Mouse (Mus musculus) CH12.LX (cell line): ENCODE data around the gene Prpf39. TPM values are rescaled to one million over a fixed set of nuclear protein-coding genes. Genes with fewer than 3 reads are reported as not detected.

Experiments used
- DNase-seq: peaks from one replicate; pipeline ENCODE4 v3.0.0-alpha.2; 2013; ENCODE audit errors: extremely low read depth
- H3K27ac ChIP-seq: 2 replicates; pipeline ENCODE4 v1.5.1; 2012; ENCODE audit warnings: low read depth, mild to moderate bottlenecking, control low read depth, moderate library complexity; ENCODE audit not compliant: insufficient read depth
- H3K27me3 ChIP-seq: replicated peaks from 2 replicates; pipeline ENCODE3; 2012; ENCODE audit warnings: inconsistent platforms
- H3K36me3 ChIP-seq, 2 experiments: replicated peaks in 1 of 2; 2 replicates each; pipeline versions ENCODE3 to v1.6.1; 2012; ENCODE audit warnings: inconsistent platforms in 1 of 2, low read length in 1 of 2, mild to moderate bottlenecking in 1 of 2, mixed read lengths in 1 of 2, moderate library complexity in 1 of 2; ENCODE audit not compliant: control insufficient read depth in 1 of 2, insufficient read depth in 1 of 2
- H3K4me1 ChIP-seq, 2 experiments: 2 replicates each; pipeline ENCODE4 v1.6.1; 2012; ENCODE audit warnings: inconsistent platforms in 1 of 2, moderate library complexity in 1 of 2; ENCODE audit not compliant: insufficient read depth in 2 of 2, control insufficient read depth in 1 of 2
- H3K4me2 ChIP-seq: 2 replicates; pipeline ENCODE4 v1.6.1; 2012; ENCODE audit warnings: low read depth, mild to moderate bottlenecking, control low read depth; ENCODE audit not compliant: poor library complexity, insufficient read depth, severe bottlenecking
- H3K4me3 ChIP-seq, 3 experiments: fragments of 150-350 bp in 1 of 3; sonication (generic) in 1 of 3; replicated peaks in 1 of 3; 2 replicates each; pipeline versions ENCODE3 to v1.5.1; 2011 to 2012; ENCODE audit warnings: low read depth in 2 of 3, low read length in 2 of 3, mild to moderate bottlenecking in 2 of 3, moderate library complexity in 2 of 3, control low read depth in 1 of 3, improper control_type of control experiment in 1 of 3, inconsistent platforms in 1 of 3, mixed read lengths in 1 of 3; ENCODE audit not compliant: poor library complexity in 1 of 3
- H3K79me2 ChIP-seq: replicated peaks from 2 replicates; pipeline ENCODE4 v1.6.1; 2012; ENCODE audit warnings: mild to moderate bottlenecking, moderate library complexity; ENCODE audit not compliant: control insufficient read depth, poor library complexity, insufficient read depth, severe bottlenecking; ENCODE audit errors: extremely low read depth
- H3K9ac ChIP-seq: 2 replicates; pipeline ENCODE4 v1.6.1; 2012; ENCODE audit warnings: low read depth, mild to moderate bottlenecking, control low read depth, moderate library complexity; ENCODE audit not compliant: insufficient read depth
- H3K9me3 ChIP-seq: replicated peaks from 2 replicates; pipeline ENCODE3; 2012; ENCODE audit warnings: low read length, inconsistent platforms, mixed read lengths
- BHLHE40 ChIP-seq: IDR thresholded peaks from 2 replicates; pipeline ENCODE4 v1.6.1; 2011; ENCODE audit warnings: mild to moderate bottlenecking, low read depth, low read length, improper control_type of control experiment
- CHD1 ChIP-seq: IDR thresholded peaks from 2 replicates; pipeline ENCODE4 v1.6.1; 2012; ENCODE audit warnings: low read depth, low read length, improper control_type of control experiment, inconsistent platforms
- E2F4 ChIP-seq: IDR thresholded peaks from 2 replicates; pipeline ENCODE4 v1.6.1; 2011; ENCODE audit warnings: low read depth, low read length, improper control_type of control experiment; ENCODE audit not compliant: insufficient replicate concordance
- ETS1 ChIP-seq: conservative IDR thresholded peaks from 2 replicates; pipeline ENCODE4 v1.6.1; 2012; ENCODE audit warnings: low read depth, mild to moderate bottlenecking, inconsistent platforms, low read length, improper control_type of control experiment, moderate library complexity
- GABPA ChIP-seq: IDR thresholded peaks from 2 replicates; pipeline ENCODE4 v1.6.1; 2012; ENCODE audit warnings: low read depth, low read length, improper control_type of control experiment, inconsistent platforms; ENCODE audit not compliant: insufficient replicate concordance
- HCFC1 ChIP-seq: IDR thresholded peaks from 2 replicates; pipeline ENCODE4 v1.6.1; 2012; ENCODE audit warnings: low read depth, mild to moderate bottlenecking, inconsistent platforms, low read length, improper control_type of control experiment
- JUND ChIP-seq: conservative IDR thresholded peaks from 2 replicates; pipeline ENCODE4 v1.6.1; 2011; ENCODE audit warnings: low read depth, low read length, improper control_type of control experiment
- KAT2A ChIP-seq: IDR thresholded peaks from 2 replicates; pipeline ENCODE4 v1.6.1; 2012; ENCODE audit warnings: low read length, improper control_type of control experiment, inconsistent platforms; ENCODE audit not compliant: insufficient replicate concordance
- MAFK ChIP-seq: IDR thresholded peaks from 2 replicates; pipeline ENCODE4 v1.6.1; 2011; ENCODE audit warnings: low read length, improper control_type of control experiment; ENCODE audit not compliant: insufficient replicate concordance
- MYC ChIP-seq: IDR thresholded peaks from 2 replicates; pipeline ENCODE4 v1.6.1; 2011; ENCODE audit warnings: low read depth, mild to moderate bottlenecking, improper control_type of control experiment, low read length
- RCOR1 ChIP-seq: conservative IDR thresholded peaks from 2 replicates; pipeline ENCODE4 v1.6.1; 2012; ENCODE audit warnings: low read depth, mild to moderate bottlenecking, inconsistent platforms, low read length, improper control_type of control experiment
- SIN3A ChIP-seq: IDR thresholded peaks from 2 replicates; pipeline ENCODE4 v1.6.1; 2012; ENCODE audit warnings: low read length, improper control_type of control experiment, inconsistent platforms
- TCF12 ChIP-seq: IDR thresholded peaks from 2 replicates; pipeline ENCODE4 v1.6.1; 2014; ENCODE audit warnings: low read depth, mild to moderate bottlenecking, inconsistent platforms, low read length, improper control_type of control experiment
- USF1 ChIP-seq: IDR thresholded peaks from 2 replicates; pipeline ENCODE4 v1.6.1; 2014; ENCODE audit warnings: low read depth, mild to moderate bottlenecking, inconsistent platforms, low read length, improper control_type of control experiment
- USF2 ChIP-seq: conservative IDR thresholded peaks from 2 replicates; pipeline ENCODE4 v1.6.1; 2011; ENCODE audit warnings: low read depth, low read length, improper control_type of control experiment
- ZC3H11A ChIP-seq: IDR thresholded peaks from 2 replicates; pipeline ENCODE4 v1.6.1; 2012; ENCODE audit warnings: low read depth, mild to moderate bottlenecking, inconsistent platforms, low read length, improper control_type of control experiment
- ZKSCAN1 ChIP-seq: IDR thresholded peaks from 2 replicates; pipeline ENCODE4 v1.6.1; 2012; ENCODE audit warnings: low read depth, inconsistent platforms, low read length, improper control_type of control experiment, borderline replicate concordance
- ZNF384 ChIP-seq: IDR thresholded peaks from 2 replicates; pipeline ENCODE4 v1.6.1; 2012; ENCODE audit warnings: low read depth, low read length, improper control_type of control experiment, inconsistent platforms
- dilution Hi-C: fragments of 300-500 bp; cut with MboI; formaldehyde crosslinking; loops from 2 replicates; pipeline ENCODE4 v1.14.3; 2020; ENCODE audit warnings: low sequenced_read_pairs; ENCODE audit not compliant: extremely low pct_unique_long_range_greater_than_20kb, extremely low pct_ligation_motif_present
- in situ Hi-C: fragments of 300-500 bp; cut with MboI; formaldehyde crosslinking; loops from 3 replicates; pipeline ENCODE4 v1.14.3; 2019; ENCODE audit warnings: low sequenced_read_pairs, low pct_ligation_motif_present, low pct_unique_long_range_greater_than_20kb, mixed read lengths
- polyA plus RNA-seq: library from polyadenylated mRNA; unstranded; fragments of >175 nt; gene quantifications from 2 replicates; pipeline ENCODE4 v1.2.1, GENCODE M21; 2012; ENCODE audit warnings: low read depth; ENCODE audit not compliant: insufficient read length
- total RNA-seq, 2 experiments: library from RNA; depleted of rRNA; stranded (reverse); fragments of 300-350 nt in 1 of 2; fragments of >200 nt in 1 of 2; gene quantifications; 2 replicates each; pipeline ENCODE4 v1.2.3; 2012 to 2014

Gene Prpf39
- total and polyA plus RNA-seq, 3 experiments: 15.3 to 34.9 (median 29.6) TPM

- no peak for TF ChIP-seq USF1
These were observed 39.1 kb downstream of the Prpf39 start, which contains the start of gene Fancm (continued) for GRCm38 (mm10) chr12:65075085-65075732.

GRCm38 (mm10) chr12:65075733-65076310 is 39.7 kb downstream of the Prpf39 start:
- DNase-seq: no peak
- H3K36me3 ChIP-seq: peaks cover 7 to 23% of the 10 kb centered on the region in 2 experiments
- H3K9me3 ChIP-seq: no peaks in the 10 kb centered on the region
- peaks cover 4 to 24% of the 10 kb centered on the region in 2 experiments; a peak in 3 of 4 replicates for H3K4me1 ChIP-seq
- TF ChIP-seq HCFC1 (no peak), KAT2A (no peak), ZKSCAN1 (no peak), CHD1 (no peak), USF1 (no peak), JUND (no peak), ZNF384 (no peak), MAFK (no peak), E2F4 (no peak), ETS1 (no peak), USF2 (no peak), SIN3A (no peak), TCF12 (no peak), GABPA (no peak), MYC (no peak), BHLHE40 (no peak)
- peak overlapping the region; percentile 87 to 94 (median 92) for H3K4me3 ChIP-seq
- in situ Hi-C loops (no loop called here), dilution Hi-C loops (no loop called here)
- peak overlapping the region; percentile 86 for H3K9ac ChIP-seq
- peak overlapping the region; percentile 57 for H3K4me2 ChIP-seq
- peak overlapping the region; percentile 55 for H3K27ac ChIP-seq
- H3K27me3 ChIP-seq: no peaks in the 10 kb centered on the region
- peaks cover 43% of the 10 kb centered on the region for H3K79me2 ChIP-seq

- Histone ChIP-seq H3K27ac (no peak overlapping the region), H3K4me3 (peak overlapping the region; percentile 1 to 92 (median 39))
- no peak for DNase-seq
These were observed 40.8 kb downstream of the Prpf39 start for GRCm38 (mm10) chr12:65076906-65077305.

More at GRCm38 (mm10) chr12:65076906-65077305, 40.8 kb downstream of the Prpf39 start:
- TF ChIP-seq E2F4: no peak
- no peak for TF ChIP-seq ZC3H11A
- no peak for TF ChIP-seq RCOR1
- TF ChIP-seq, all 38 proteins: peak for 0
- H3K79me2 ChIP-seq: peaks cover 33% of the 10 kb centered on the region
- peak overlapping the region; percentile 57 for H3K4me2 ChIP-seq
- no peaks in the 10 kb centered on the region for H3K27me3 ChIP-seq
- peak overlapping the region; percentile 86; the same call in 1 of the 2 replicates for H3K9ac ChIP-seq
- H3K36me3 ChIP-seq: peaks cover 10 to 27% of the 10 kb centered on the region in 2 experiments
- in situ Hi-C loops (no loop called here), dilution Hi-C loops (no loop called here)
- peaks cover 4 to 18% of the 10 kb centered on the region in 2 experiments; a peak in 3 of 4 replicates for H3K4me1 ChIP-seq
- H3K9me3 ChIP-seq: no peaks in the 10 kb centered on the region
